Mouse (Mus musculus): ENCODE measurements around the gene Grm2.

The Grm2 gene

GRCm38 (mm10) chr9:106655884-106656720 is at the start of gene Grm2:
TSS of gene Grm2 (minus strand) at chr9:106656082.
- in situ Hi-C loops (cut with MboI; ENCODE audit: unreplicated experiment in 2 of 2), result loop anchor here in 1 of 2 experiments (25.0 kb wide), 1 partner anchor 831 kb away; no protein-coding TSS in a partner anchor

GRCm38 (mm10) chr9:106692973-106693481 is 37.1 kb upstream of the Grm2 start:
- in situ Hi-C loops (cut with MboI; ENCODE audit: unreplicated experiment in 2 of 2), result no loop called here

DNA sequence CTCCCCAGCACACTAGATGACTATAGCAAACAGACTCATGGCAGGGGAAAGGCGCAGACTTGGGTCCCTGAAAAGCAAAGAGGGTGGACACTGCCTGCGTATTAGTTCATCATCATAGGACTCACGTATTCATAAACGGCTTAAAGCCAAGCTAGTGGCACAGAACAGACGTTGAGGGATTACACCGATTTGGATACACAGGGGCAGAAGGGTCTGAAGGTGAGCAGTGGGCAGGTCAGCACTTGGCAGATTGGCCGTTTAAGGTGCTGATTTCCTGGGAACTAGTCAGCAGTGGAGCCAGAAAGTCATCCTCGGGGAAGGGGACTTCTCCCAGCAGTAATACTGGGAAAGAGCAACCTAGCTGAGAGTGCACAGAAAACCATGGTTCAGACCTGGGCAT is 33.0 kb upstream of the Grm2 start:
- in situ Hi-C loops (cut with MboI; ENCODE audit: unreplicated experiment in 2 of 2), result loop anchor here (5.0 kb wide), 2 partner anchors 128 to 203 kb away; partner anchors contain the start of gene Manf (in 2 of the 2)

GRCm38 (mm10) chr9:106686983-106687650 is 31.2 kb upstream of the Grm2 start:
- in situ Hi-C loops (cut with MboI; ENCODE audit: unreplicated experiment in 2 of 2), result loop anchor here (5.0 kb wide), 2 partner anchors 130 to 205 kb away; partner anchors contain the start of gene Manf (in 2 of the 2)

GRCm38 (mm10) chr9:106685249-106686101 is 29.6 kb upstream of the Grm2 start, which contains the start of gene Tex264:
TSS of gene Tex264 (minus strand) at chr9:106685927.
- in situ Hi-C loops (cut with MboI; ENCODE audit: unreplicated experiment in 2 of 2), result loop anchor here (5.0 kb wide), 2 partner anchors 132 to 207 kb away; partner anchors contain the start of gene Manf (in 2 of the 2)

- in situ Hi-C loops (cut with MboI; ENCODE audit: unreplicated experiment in 2 of 2), result loop anchor here (5.0 kb wide), 3 partner anchors 132 to 607 kb away; partner anchors contain the start of gene Manf (in 2 of the 2)
Observed at GRCm38 (mm10) chr9:106684918-106685248, 29.0 kb upstream of the Grm2 start.

GRCm38 (mm10) chr9:106684093-106684872 is 28.4 kb upstream of the Grm2 start:
- in situ Hi-C loops (cut with MboI; ENCODE audit: unreplicated experiment in 2 of 2), result loop anchor here in 1 of 2 experiments (5.0 kb wide), 1 partner anchor 608 kb away; no protein-coding TSS in a partner anchor

DNA sequence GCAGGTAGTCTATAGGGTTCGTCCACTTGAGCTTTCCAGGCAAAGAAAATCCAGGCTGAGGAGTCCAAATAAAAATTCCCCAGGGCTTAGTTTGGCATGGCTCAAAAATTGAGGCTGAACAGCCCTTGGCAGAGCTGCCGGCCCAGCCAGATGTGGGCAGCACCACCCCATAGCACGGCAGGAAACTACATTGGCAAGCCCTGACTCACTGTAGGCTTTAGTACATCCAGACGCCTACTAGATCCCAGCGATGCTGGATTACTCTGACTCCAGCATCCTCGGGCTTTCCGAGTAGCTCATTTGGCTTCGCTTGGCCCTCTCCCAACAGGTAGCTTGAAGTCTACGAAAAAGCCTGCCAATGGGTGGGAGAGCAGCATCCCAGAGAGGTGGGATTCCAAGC is 25.1 kb upstream of the Grm2 start:
- in situ Hi-C loops (cut with MboI; ENCODE audit: unreplicated experiment in 2 of 2), result loop anchor here in 1 of 2 experiments (5.0 kb wide), 1 partner anchor 611 kb away; no protein-coding TSS in a partner anchor

GRCm38 (mm10) chr9:106678242-106678641 is 22.4 kb upstream of the Grm2 start:
- in situ Hi-C loops (cut with MboI; ENCODE audit: unreplicated experiment in 2 of 2), result loop anchor here (10.0 kb wide), 2 partner anchors 677 to 847 kb away; no protein-coding TSS in a partner anchor

DNA sequence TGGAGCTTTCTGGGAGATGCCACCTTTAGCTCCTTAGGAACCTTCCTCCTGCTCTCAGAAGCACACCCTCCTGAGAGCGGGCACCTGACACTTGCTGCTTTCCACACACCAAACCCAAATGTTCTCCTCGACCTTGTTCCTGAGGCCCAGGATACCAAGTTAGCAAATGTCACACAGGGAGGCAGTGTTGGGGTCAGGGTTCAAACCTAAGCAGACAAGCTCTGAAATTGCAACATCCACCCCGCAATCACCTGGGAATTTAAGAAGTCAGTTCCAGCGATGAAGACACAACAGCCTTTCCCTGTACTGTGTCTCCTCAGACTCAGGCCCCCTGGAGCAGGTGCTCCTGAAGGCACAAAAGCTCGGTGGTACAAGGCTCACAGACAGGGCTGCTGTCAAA is 21.8 kb upstream of the Grm2 start:
- in situ Hi-C loops (cut with MboI; ENCODE audit: unreplicated experiment in 2 of 2), result loop anchor here (10.0 kb wide), 2 partner anchors 677 to 847 kb away; no protein-coding TSS in a partner anchor

DNA sequence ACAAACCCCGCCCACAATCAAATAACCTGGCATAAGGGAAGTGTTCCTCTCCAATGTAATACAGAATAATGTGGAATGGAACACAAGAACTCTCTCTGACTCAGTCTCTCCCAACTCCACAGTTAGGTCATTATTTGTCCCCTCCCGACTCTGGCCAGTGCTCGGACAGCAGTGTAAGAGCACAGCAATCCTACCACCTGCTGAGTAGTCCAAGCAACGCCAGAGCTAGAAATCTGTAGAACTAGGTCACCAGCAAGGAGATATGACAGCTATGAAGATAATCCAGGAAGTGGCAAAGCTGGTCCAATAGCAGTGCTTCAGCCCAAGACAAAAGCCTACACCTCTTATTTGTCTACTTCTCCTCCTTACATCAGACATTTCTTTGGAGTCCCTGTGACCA is 20.7 kb upstream of the Grm2 start:
- in situ Hi-C loops (cut with MboI; ENCODE audit: unreplicated experiment in 2 of 2), result loop anchor here (10.0 kb wide), 2 partner anchors 678 to 848 kb away; no protein-coding TSS in a partner anchor

DNA sequence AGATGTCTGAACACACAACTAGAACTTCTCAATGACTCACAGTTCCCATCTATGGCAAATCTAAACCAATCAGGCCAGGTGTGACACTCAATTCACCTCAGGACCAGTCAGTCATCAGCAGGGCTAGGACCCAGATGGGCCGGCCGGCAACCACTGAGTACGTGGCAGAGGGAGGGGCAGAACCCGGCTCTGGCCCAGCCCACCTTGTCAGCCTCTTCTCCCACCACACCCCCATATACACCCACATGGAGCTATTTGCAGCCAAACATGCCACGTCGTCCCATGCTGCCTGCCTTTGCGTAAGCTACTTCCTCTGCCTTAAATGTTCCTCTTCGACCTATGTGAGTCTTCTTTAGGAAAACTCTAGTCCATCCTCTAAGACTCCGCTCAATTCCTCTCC is 20.1 kb upstream of the Grm2 start:
- in situ Hi-C loops (cut with MboI; ENCODE audit: unreplicated experiment in 2 of 2), result loop anchor here (10.0 kb wide), 2 partner anchors 679 to 849 kb away; no protein-coding TSS in a partner anchor

DNA sequence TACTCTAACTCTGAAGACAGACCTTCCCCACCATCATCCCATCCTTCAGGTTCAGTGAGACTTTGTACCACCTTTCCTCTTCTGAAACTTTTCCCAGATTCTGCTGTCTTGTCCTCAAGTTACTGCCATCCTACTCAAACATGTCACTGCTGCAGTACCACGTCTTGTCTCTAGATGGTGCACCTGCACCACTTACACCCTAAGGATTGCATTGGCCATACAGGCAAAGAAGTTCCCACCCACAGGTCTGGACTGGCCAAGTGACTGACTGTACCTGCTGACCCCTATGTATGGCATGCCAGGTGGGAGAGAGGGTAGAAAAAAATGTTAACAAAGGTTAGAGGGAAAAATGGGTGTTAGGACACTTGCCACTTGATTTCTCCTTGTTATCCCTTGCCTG is 19.6 kb upstream of the Grm2 start:
- in situ Hi-C loops (cut with MboI; ENCODE audit: unreplicated experiment in 2 of 2), result loop anchor here (10.0 kb wide), 2 partner anchors 679 to 849 kb away; no protein-coding TSS in a partner anchor

GRCm38 (mm10) chr9:106673860-106674259 is 18.0 kb upstream of the Grm2 start:
- in situ Hi-C loops (cut with MboI; ENCODE audit: unreplicated experiment in 2 of 2), result loop anchor here (5.0 to 25.0 kb wide), 4 partner anchors 618 to 851 kb away; no protein-coding TSS in a partner anchor

DNA sequence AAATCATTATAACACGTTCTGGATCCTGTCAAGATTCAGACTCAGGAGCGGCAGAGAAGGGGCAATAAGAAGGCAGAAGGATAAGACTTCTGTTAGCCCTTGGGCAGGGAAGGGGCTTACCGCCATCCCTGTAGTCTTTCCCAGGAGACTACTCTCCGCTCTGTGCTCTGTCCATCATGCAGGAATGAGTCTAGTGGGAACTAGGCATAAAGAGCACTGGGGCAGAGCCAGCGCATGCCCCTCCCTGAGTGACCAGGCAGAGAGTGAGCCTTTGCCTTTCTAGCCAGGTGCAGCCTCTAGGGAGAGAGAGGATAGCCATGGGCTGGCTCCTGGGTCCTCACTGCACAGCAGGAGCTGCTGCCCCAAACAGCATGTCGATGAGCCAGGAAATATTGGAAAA is 9.0 kb upstream of the Grm2 start:
- in situ Hi-C loops (cut with MboI; ENCODE audit: unreplicated experiment in 2 of 2), result loop anchor here in 1 of 2 experiments (25.0 kb wide), 1 partner anchor 822 kb away; no protein-coding TSS in a partner anchor

DNA sequence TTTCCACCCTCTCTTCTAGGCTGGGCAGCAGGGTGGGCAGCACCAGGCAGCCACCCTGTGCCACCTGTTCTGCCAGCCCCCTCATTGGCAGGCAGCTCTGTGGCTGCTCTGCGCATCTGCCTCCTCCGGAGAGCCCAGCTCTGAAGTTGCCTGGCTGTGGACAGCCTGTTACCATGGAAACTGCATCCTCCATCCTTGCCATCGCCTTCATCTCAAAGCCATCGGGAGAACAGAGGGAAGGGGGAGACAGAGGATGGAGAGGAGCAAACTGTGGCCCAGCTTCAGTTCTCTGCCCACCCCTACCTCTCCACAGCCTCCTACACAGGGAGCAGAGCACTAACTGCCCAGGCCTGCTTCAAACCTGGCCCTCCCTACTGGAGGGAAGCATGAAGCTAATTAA is 8.6 kb upstream of the Grm2 start:
- in situ Hi-C loops (cut with MboI; ENCODE audit: unreplicated experiment in 2 of 2), result loop anchor here in 1 of 2 experiments (25.0 kb wide), 1 partner anchor 823 kb away; no protein-coding TSS in a partner anchor

GRCm38 (mm10) chr9:106663200-106663599 is 7.3 kb upstream of the Grm2 start:
- in situ Hi-C loops (cut with MboI; ENCODE audit: unreplicated experiment in 2 of 2), result loop anchor here in 1 of 2 experiments (25.0 kb wide), 1 partner anchor 824 kb away; no protein-coding TSS in a partner anchor

DNA sequence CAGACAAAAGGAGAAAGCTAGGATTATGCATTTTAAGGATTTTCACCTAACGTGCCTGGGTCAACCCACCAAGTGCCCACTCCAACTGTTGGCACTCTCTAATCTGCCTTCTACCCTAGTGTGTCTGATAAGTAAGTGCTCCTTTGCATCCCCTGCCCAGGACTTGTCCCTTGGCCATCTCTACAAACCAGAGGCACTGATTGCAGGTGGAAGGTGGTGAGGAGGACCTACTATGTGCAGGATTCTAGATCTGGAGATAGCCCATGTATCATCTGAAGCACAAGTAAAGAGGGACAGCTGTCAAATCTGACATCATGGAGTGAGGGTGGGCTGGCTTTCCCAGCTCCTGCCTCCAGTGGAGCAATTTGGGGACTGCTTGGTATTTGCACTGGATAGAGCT is 4.1 kb upstream of the Grm2 start:
- in situ Hi-C loops (cut with MboI; ENCODE audit: unreplicated experiment in 2 of 2), result loop anchor here in 1 of 2 experiments (25.0 kb wide), 1 partner anchor 827 kb away; no protein-coding TSS in a partner anchor

Data from v-Abl transformed pro-B cells (cell line).